Comparison of ENCODE assay signal across 19 mouse cellular contexts in genomic region chr11:105532616-105533015, GRCm38 (mm10).
"Had no signal": no experiment of that assay in that cellular context is flagged by ENCODE, and none has a peak within 500 bp of the region (broad histone marks: within the 10 kb centered on the region; RNA-seq: fewer than 3 reads in every experiment).

No protein-coding gene starts in this region.

- ATAC-seq: intestine, embryonic 15.5 days; liver, postnatal 0 days; lung, postnatal 0 days; midbrain, embryonic 15.5 days had no signal

- H3K4me3 ChIP-seq: intestine, embryonic 15.5 days; midbrain, embryonic 12.5 days; midbrain, embryonic 15.5 days; stomach, embryonic 15.5 days had no signal

- H3K4me2 ChIP-seq: intestine, embryonic 15.5 days; liver, embryonic 11.5 days; lung, embryonic 14.5 days; midbrain, embryonic 12.5 days; midbrain, embryonic 15.5 days; stomach, embryonic 15.5 days had no signal

- H3K9ac ChIP-seq: intestine, embryonic 15.5 days; liver, embryonic 14.5 days; liver, postnatal 0 days; lung, embryonic 14.5 days; midbrain, embryonic 12.5 days; midbrain, embryonic 15.5 days; stomach, embryonic 15.5 days had no signal

- H3K27me3 ChIP-seq: intestine, embryonic 15.5 days; midbrain, embryonic 12.5 days; midbrain, embryonic 15.5 days; stomach, embryonic 15.5 days had no signal

- H3K36me3 ChIP-seq: intestine, embryonic 15.5 days; midbrain, embryonic 12.5 days; midbrain, embryonic 15.5 days; stomach, embryonic 15.5 days had no signal

- H3K27ac ChIP-seq: intestine, embryonic 15.5 days; liver, embryonic 14.5 days; macrophage; midbrain, embryonic 12.5 days; midbrain, embryonic 15.5 days; stomach, embryonic 15.5 days had no signal

- H3K4me1 ChIP-seq: intestine, embryonic 15.5 days; midbrain, embryonic 12.5 days; midbrain, embryonic 15.5 days; stomach, embryonic 15.5 days had no signal

- H3K9me3 ChIP-seq: intestine, embryonic 15.5 days; midbrain, embryonic 12.5 days; midbrain, embryonic 15.5 days; stomach, embryonic 15.5 days had no signal

- DNase-seq: kidney, adult 11 months; kidney, adult 9 months; kidney, postnatal 10 days; kidney, postnatal 4 days; layer of hippocampus, adult 9-11 months; liver, postnatal 0 days; lung, embryonic 14.5 days; retina, postnatal 1 day; right cerebral cortex, postnatal 25 days; spleen, adult 18-20 months; thymus, postnatal 25 days had no signal
